Mouse (Mus musculus) megakaryocyte, embryonic 14.5 days (primary cell): ENCODE measurements around the gene Tap1. TPM values are rescaled to one million over a fixed set of nuclear protein-coding genes. Genes with fewer than 3 reads are reported as not detected.
"Not testable (repeated sequence)": the region's sequence is repeated elsewhere in the genome, so short reads cannot be mapped to it uniquely, and the experiment has no call there.

ENCODE experiments used
- H3K27me3 ChIP-seq: replicated peaks from 2 replicates; pipeline ENCODE3; 2012; ENCODE audit warnings: inconsistent platforms
- H3K36me3 ChIP-seq: replicated peaks from 2 replicates; pipeline ENCODE3; 2012; ENCODE audit warnings: low read length, inconsistent platforms, mixed read lengths
- H3K4me1 ChIP-seq: 2 replicates; pipeline ENCODE4 v1.6.1; 2012; ENCODE audit warnings: inconsistent platforms
- H3K4me3 ChIP-seq: replicated peaks from 2 replicates; pipeline ENCODE3; 2012; ENCODE audit warnings: moderate library complexity, mild to moderate bottlenecking, inconsistent platforms
- H3K9me3 ChIP-seq: 2 replicates; pipeline ENCODE4 v1.6.1; 2012; ENCODE audit warnings: inconsistent platforms
- FLI1 ChIP-seq: IDR thresholded peaks from 2 replicates; pipeline ENCODE4 v1.6.1; 2012; ENCODE audit warnings: low read length, inconsistent platforms, mixed read lengths
- GATA1 ChIP-seq: IDR thresholded peaks from 3 replicates; pipeline ENCODE4 v1.6.1; 2012; ENCODE audit warnings: mixed read lengths, low read length, inconsistent platforms, borderline replicate concordance
- polyA plus RNA-seq: library from polyadenylated mRNA; stranded (reverse); fragments of >175 nt; gene quantifications from 2 replicates; pipeline ENCODE4 v1.2.3, GENCODE M21; 2012; ENCODE audit warnings: low replicate concordance; ENCODE audit not compliant: insufficient read depth

Gene Tap1
- polyA plus RNA-seq: 27.1 and 27.9 TPM in 2 replicates

DNA sequence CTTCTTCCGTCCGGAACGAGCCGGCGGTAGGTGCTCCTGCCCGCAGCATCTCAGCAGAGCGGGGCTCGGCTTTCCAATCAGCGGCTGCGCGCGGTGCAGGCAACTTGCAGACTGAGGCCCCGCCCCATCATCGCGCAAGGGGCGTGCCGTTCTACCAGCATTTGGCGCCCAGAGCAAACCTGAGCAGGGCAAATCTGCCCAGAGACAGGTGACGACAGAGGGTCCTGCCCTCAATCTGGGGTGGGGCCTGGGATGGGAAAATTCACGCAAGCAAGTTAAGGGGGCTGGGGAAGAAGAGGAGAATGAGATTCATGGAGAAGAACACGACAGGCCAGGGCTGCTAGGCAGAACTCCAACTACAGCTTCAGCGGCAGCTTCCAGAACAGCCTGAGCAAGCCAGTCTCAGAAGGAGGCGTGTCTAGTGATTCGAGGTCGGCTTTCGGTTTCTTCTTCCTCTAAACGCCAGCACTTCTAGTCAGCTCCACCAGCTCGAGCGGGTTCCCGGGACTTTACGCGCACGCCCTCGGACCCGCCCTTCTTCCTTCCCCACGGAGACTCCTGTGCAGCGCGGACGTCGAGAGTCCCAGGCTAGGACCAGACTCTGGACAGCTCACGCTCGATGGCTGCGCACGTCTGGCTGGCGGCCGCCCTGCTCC, at the start of gene Tap1, which contains the start of gene Psmb9:
TSS of gene Tap1 (plus strand) at position 293 of the 656 bp plus-strand sequence.
TSS of gene Psmb9 (minus strand) at position 504 of the 656 bp plus-strand sequence.
- H3K4me1 ChIP-seq: peaks cover 63% of the 10 kb centered on the region
- peaks cover 61% of the 10 kb centered on the region for H3K36me3 ChIP-seq
- no peak for TF ChIP-seq GATA1
- TF ChIP-seq FLI1: no peak

GRCm38 (mm10) chr17:34137601-34138000, 49.8 kb upstream of the Tap1 start:
- Histone ChIP-seq H3K36me3 (peaks cover 11% of the 10 kb centered on the region), H3K4me3 (no peak overlapping the region), H3K4me1 (peaks cover 64% of the 10 kb centered on the region), H3K27me3 (peaks cover 35% of the 10 kb centered on the region), H3K9me3 (no peaks in the 10 kb centered on the region)
- no peak for TF ChIP-seq GATA1
- no peak for TF ChIP-seq FLI1

More for the DNA sequence above, at the start of gene Tap1, which contains the start of gene Psmb9:
- H3K4me3 ChIP-seq: peak within 1 kb of the TSS; percentile 99
- no peaks in the 10 kb centered on the region for H3K9me3 ChIP-seq
- H3K27me3 ChIP-seq: no peaks in the 10 kb centered on the region

- H3K9me3 ChIP-seq: no peaks in the 10 kb centered on the region
- H3K36me3 ChIP-seq: peaks cover 11% of the 10 kb centered on the region
- H3K27me3 ChIP-seq: peaks cover 35% of the 10 kb centered on the region
- no peak for TF ChIP-seq FLI1
- H3K4me1 ChIP-seq: peaks cover 71% of the 10 kb centered on the region
- no peak overlapping the region for H3K4me3 ChIP-seq
These were observed 48.7 kb upstream of the Tap1 start for GRCm38 (mm10) chr17:34138655-34139054.

- Histone ChIP-seq H3K9me3 (no peaks in the 10 kb centered on the region), H3K27me3 (peaks cover 35% of the 10 kb centered on the region), H3K36me3 (peaks cover 11% of the 10 kb centered on the region), H3K4me3 (peak overlapping the region; percentile 23), H3K4me1 (peaks cover 65% of the 10 kb centered on the region)
- TF ChIP-seq GATA1: no peak
These were observed 47.9 kb upstream of the Tap1 start for GRCm38 (mm10) chr17:34139416-34139815.

GRCm38 (mm10) chr17:34140240-34140639, 47.1 kb upstream of the Tap1 start:
- Histone ChIP-seq H3K9me3 (no peaks in the 10 kb centered on the region), H3K4me3 (no peak overlapping the region), H3K36me3 (peaks cover 11% of the 10 kb centered on the region), H3K27me3 (peaks cover 35% of the 10 kb centered on the region), H3K4me1 (peaks cover 57% of the 10 kb centered on the region)
- no peak for TF ChIP-seq FLI1
- TF ChIP-seq GATA1: no peak

- H3K27me3 ChIP-seq: peaks cover 36% of the 10 kb centered on the region
- no peak overlapping the region for H3K4me3 ChIP-seq
- H3K4me1 ChIP-seq: peaks cover 46% of the 10 kb centered on the region
- no peak for TF ChIP-seq FLI1
- no peak for TF ChIP-seq GATA1
- H3K9me3 ChIP-seq: no peaks in the 10 kb centered on the region
- H3K36me3 ChIP-seq: peaks cover 11% of the 10 kb centered on the region
These were observed 45.9 kb upstream of the Tap1 start for GRCm38 (mm10) chr17:34141448-34141847.

DNA sequence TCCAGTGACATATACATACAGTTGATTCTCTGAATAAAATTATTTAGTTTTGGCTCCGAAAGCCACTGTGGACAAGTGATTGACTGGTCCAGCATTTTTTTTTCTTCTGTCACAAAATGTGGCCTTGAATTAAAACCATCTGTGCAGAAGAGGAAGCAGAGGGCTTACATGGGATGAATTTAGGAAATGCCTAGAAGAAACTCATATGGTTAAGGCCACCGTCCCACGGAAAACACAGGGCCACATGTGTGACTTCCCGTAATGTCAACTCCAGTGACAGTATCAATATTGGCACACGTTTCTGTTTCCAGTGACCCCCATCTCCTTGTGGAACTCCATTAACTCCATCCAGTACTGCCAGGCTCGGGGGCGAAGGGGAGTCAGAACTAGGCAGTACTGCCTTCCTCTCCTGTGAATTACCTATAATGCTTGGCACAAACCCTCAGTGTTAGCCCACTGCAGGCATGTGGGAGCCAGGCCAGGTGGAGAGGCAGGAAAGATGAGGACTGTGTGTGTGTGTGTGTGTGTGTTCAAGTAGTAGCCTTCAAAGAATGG, 44.8 kb upstream of the Tap1 start:
- peaks cover 42% of the 10 kb centered on the region for H3K4me1 ChIP-seq
- H3K27me3 ChIP-seq: peaks cover 30% of the 10 kb centered on the region
- H3K4me3 ChIP-seq: peak overlapping the region; percentile 73

GRCm38 (mm10) chr17:34143033-34143432, 44.3 kb upstream of the Tap1 start, which contains the start of gene H2-DMb2:
Gene H2-DMb2 (plus strand): TSS chr17:34143307.
- H3K4me1 ChIP-seq: peaks cover 42% of the 10 kb centered on the region
- peak within 1 kb of the TSS; percentile 73 for H3K4me3 ChIP-seq
- H3K36me3 ChIP-seq: peaks cover 4% of the 10 kb centered on the region
- H3K9me3 ChIP-seq: no peaks in the 10 kb centered on the region
- TF ChIP-seq GATA1: no peak
- no peak for TF ChIP-seq FLI1
- H3K27me3 ChIP-seq: peaks cover 28% of the 10 kb centered on the region

More for the DNA sequence above, 44.8 kb upstream of the Tap1 start:
- H3K9me3 ChIP-seq: no peaks in the 10 kb centered on the region
- no peak for TF ChIP-seq FLI1
- no peak for TF ChIP-seq GATA1
- H3K36me3 ChIP-seq: peaks cover 9% of the 10 kb centered on the region

DNA sequence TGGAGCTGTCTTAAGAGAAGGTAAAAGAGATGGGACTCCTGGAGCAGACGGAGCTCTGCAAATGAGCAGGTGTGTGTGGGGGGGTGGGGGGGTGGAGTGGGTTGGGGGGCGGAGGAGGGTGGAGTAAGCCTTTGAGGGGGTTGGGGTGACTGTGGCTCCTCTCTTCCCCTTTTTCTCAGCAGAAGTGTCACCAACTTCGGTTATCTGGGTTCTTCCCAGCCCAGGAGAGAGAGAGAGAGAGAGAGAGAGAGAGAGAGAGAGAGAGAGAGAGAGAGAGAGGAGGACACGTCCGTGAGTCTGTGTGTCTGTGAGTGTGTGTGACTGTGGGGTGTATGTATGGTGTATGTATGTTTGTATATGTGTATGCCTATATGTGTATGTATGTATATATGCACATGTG, 43.9 kb upstream of the Tap1 start:
- peak overlapping the region; percentile 73 for H3K4me3 ChIP-seq

GRCm38 (mm10) chr17:34144221-34144620, 43.1 kb upstream of the Tap1 start:
- peaks cover 42% of the 10 kb centered on the region for H3K4me1 ChIP-seq
- not testable (repeated sequence) for H3K4me3 ChIP-seq, H3K9me3 ChIP-seq, H3K36me3 ChIP-seq
- H3K27me3 ChIP-seq: peaks cover 18% of the 10 kb centered on the region

More for the DNA sequence above, 43.9 kb upstream of the Tap1 start:
- Histone ChIP-seq H3K4me1 (peaks cover 42% of the 10 kb centered on the region), H3K9me3 (no peaks in the 10 kb centered on the region), H3K36me3 (no peaks in the 10 kb centered on the region), H3K27me3 (peaks cover 25% of the 10 kb centered on the region)
- TF ChIP-seq FLI1 (no peak), GATA1 (no peak)
